Mouse (Mus musculus) spleen, adult 10 weeks (tissue): ENCODE results near the gene Rxfp3. TPM values are rescaled to one million over a fixed set of nuclear protein-coding genes. Genes with fewer than 3 reads are reported as not detected.

Experiments used
- polyA plus RNA-seq: library from polyadenylated mRNA; stranded (reverse); fragments of 350-450 nt; fragmentation: Illumina TruSeq; extraction: RNeasy Lipid Tissue Mini Kit (QIAGEN cat#74804); gene quantifications from one replicate; pipeline ENCODE4 v1.2.3, GENCODE M21; 2015; ENCODE audit warnings: low replicate concordance; ENCODE audit not compliant: insufficient read depth

Rxfp3 gene
- polyA plus RNA-seq: not detected

DNA sequence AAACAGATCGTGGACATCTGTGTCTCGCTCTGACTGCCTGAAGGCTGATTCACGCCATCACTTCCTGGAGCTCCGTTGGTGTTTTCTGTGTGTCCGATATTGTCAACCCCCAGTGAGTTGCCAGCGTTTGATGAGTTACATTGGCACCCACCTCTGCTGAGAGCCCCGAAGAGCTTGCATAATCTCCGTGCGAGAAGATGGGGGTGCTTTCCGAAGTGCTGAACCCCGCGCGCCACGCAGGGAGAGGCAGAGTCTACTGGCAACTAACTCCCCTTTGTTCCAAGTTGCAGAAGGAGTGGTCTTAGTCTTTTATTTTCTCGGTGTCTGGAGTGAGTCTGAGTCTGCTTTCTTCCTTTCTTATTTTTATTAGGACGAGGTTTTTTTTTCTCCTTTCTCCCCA, at the start of gene Rxfp3:
TSS of gene Rxfp3 (minus strand) at position 281 of the 400 bp plus-strand sequence.

DNA sequence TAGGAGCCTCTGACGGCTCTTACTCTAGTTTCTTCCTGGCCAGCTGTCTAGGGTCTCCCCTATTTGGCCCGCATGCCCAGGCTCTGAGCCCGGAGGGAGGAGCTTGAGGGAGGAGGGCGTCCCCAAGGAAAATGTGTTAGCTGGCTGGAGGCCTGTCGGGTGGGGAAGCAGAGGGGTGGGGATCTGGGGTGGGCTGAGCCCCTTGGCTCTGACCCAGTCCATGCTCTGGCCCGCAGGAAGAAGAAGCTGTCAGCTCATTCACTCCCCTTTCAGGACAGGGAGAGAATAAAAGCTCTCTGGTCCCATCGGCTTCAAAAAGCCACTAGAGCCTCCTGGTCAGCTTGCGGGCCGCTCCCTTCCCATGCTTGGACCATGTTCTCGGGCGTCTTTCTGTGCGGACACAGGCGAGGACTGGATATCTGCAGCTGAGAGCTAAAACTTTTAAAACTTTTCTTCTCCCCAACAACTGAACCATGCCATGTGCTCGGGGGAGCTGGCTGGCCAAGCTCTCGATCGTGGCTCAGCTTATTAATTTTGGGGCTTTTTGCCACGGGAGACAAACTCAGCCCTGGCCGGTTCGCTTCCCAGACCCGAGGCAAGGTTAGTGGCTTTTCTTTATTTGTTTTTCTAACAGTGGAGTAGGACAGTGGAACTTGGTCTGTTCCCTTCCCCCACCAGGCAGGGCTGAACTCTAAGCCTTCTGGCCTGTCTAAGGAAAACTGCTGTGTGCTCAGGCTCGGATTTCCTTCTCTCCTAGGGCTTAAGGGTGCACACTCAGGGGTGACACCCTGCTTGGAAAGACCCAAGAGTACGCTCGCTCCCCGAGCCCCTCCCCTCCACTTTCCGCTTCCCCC, 27.0 kb upstream of the Rxfp3 start, which contains the start of gene Adamts12:
TSS of gene Adamts12 (plus strand) at position 233 of the 854 bp plus-strand sequence.

DNA sequence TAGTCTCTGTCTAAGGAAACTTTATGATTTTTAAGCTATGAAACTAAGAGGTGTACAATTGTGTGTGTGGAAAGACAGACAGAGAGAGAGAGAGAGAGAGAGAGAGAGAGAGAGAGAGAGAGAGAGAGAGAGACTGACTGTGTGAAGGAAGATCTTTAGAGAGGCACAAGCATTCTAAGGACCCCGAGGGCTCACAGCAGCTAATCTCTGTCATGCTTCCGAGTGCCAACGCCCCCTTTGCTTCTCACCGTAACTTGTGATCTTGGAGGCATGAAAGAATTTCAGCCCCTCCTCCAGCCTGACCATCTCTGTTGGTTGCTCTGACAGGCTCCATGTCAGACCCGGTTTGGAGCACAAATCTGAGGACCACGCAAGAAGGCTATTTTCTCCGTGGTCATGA, 37.4 kb downstream of the Rxfp3 start, which contains the start of gene Slc45a2:
TSS of gene Slc45a2 (plus strand) at position 301 of the 400 bp plus-strand sequence.

Other genes with a start within 250 kb of the Rxfp3 start
- gene C1qtnf3, start 85.7 kb downstream of the Rxfp3 start, polyA plus RNA-seq: not detected
- 5.3 TPM for gene Amacr, start 56.2 kb downstream of the Rxfp3 start, polyA plus RNA-seq
- gene Slc45a2, start 37.3 kb downstream of the Rxfp3 start, polyA plus RNA-seq: not detected
- gene Adamts12, start 26.8 kb upstream of the Rxfp3 start, polyA plus RNA-seq: 0.36 TPM